Mouse (Mus musculus) layer of hippocampus, adult 9-11 months (tissue): Measurements from ENCODE around the gene Nr2f2.

Experiments used
- DNase-seq: peaks from one replicate; pipeline ENCODE4 v3.0.0; 2022

The Nr2f2 gene

DNA sequence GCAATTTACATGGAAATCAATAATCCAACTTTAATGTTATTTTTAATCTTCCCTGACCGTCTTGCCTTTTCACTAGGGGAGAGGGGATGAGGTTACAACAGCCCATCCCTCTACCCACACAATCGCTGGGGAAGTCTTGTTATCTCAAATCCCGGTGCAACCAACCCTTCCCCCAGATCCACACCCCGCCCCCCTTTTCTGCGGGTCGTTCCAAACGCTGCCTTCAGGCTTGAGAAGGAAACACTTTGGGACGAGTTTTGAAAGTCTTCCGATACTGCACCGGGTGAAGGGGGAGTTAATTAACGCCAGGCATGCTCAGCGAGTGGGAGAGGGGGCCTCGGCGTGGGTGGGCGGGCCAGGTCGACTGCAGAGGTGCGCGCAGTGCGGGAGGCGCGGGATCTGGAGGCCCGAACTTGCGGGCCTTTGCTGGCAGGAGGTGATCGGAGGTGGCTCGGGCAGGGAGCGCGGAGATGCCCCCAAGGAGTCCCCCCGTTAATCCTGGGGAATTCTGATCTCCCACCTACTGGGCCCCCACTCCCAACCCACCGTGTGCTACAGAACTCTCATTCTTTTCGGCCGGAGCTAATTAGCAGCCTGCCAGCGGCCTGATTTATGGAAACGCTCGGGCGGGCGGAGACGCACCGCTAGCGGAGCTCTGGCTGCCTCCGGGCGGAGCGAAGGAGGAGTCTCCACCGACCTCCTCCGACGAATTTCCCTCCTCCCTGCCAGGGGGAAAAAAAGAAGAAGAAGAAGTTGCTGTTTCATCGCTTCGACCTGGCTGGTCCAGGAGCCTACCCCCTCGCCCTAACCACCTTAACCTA is 35.1 kb downstream of the Nr2f2 start:
- no peak for DNase-seq

DNA sequence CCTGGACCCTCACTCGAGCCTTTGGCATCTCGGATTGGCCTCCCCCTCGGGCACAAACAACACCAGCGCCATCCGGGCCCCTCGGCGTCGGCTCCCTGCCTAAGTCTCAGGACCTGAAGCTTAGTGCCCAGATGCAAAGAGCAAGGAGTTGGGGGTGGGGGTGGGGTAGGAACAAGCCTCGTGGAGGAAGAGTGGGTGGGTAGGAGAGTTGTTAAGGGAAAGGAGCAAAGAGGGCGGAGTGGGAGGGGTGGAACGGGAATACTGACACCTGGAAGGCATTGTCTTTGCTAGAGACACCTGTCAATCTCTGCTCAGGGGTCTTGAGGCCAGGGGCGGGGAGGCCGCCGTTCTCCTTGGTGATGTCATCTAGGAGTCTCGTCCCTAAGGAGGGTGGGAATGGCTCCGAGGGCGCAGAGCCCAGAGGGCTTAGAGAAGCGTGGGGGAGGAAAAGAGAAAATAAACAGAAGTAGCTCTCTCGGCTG is 35.7 kb downstream of the Nr2f2 start:
- DNase-seq: no peak

DNA sequence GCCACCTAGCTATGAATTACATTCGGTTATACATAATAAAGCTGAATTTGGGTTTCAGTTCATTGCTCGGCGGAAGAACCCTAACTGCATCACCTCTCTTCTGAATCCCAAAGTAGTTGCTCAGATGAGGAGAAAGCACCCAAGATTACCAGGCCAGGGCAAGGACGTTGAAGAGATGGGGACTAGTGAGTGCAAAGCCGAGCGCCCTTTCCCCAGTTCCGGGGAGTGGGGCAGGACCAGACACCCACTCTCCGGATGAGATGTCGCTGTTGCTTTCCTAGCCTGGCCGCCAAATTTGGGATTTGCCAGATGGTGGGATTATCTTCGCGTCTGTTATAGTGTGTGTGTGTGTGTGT is 36.4 kb downstream of the Nr2f2 start:
- no peak for DNase-seq

DNA sequence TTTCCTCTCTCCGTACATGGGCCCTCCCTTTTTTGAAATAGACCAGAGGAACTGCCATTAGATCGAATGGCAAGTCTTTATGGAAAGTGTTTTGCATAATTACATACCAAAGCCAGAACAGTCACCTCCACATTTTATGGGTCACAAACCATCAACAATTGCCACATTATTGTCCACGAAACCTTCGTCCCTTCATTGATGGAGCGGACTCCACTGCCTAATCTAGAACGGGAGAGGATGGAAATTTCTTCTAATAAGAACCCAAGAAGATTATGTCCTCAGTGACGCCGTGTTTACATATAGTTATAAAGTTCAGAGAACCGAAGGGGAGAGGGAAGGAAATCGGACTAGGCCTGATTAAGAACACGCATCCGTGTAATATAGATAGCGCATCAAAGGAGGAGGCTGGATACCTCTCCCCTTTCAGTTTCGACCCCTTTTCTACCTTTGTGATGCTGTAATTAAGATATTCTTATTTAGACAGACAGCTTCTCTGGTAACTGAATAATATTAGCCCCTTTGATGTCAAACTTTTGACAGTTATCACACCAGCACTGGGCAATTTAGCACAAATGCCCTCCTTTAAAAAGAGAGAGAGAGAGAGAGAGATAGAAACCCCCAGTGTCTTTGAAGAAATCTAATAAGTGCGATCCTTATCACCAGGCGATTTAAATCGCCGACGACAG is 36.9 kb downstream of the Nr2f2 start:
- no peak for DNase-seq

DNA sequence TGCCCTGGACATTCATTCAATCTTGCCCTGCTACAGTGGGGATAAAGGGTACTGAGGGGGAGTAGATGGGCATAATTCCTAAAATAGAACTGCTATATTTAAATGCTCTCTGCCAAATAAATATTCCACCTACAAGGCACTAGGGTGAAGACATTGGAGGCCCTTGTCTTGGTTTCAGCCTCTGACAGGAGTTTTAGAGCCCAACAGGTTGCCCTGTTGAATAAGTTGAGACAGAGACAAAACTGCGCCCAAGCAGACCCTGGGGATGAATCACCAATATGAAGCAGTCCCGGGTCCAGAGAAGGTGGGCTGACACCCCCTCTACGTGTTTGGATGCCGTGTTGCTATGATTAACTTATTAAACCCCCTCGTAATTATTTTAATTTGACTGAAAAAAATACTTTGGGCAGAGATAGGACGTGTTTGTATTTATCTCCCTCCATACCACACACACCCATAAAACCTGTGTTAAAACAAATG is 37.5 kb downstream of the Nr2f2 start:
- DNase-seq: no peak

DNA sequence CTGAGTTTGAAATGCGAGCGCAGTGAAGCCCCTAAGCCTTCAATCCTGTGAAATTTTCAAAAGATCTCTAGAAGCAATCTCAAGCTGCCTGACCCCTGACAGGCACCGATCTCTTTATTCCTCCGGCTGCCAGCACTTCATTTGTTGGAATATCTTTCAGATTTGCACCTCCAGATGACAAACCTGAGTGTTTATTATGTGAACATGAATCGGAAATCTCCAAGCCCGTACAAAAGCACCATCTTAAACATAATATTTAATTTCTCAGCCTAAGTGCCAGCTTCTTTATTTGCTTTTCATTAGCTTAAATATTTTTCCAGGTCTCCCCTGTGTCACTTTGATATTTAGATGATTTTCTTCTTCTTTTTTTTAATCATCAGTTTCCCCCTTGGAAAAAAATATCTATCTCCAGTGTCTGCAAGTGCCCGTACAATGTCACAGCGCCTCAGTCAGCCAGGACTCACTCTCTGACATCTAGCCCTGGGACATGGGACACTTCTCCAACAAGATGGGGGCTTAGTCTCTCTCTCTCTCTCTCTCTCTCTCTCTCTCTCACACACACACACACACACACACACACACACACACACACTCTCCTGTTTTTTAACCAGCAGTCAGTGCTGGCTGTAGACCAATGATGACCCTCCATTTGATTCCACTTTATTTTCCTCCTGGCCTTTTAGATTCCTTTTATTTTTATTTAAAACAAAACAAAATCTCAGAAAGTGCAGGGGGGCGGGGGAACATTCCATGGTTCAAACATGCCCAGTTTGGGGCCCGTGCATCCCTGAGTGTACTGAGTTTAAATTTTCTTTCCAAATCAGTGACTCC is 38.1 kb downstream of the Nr2f2 start:
- DNase-seq: no peak

DNA sequence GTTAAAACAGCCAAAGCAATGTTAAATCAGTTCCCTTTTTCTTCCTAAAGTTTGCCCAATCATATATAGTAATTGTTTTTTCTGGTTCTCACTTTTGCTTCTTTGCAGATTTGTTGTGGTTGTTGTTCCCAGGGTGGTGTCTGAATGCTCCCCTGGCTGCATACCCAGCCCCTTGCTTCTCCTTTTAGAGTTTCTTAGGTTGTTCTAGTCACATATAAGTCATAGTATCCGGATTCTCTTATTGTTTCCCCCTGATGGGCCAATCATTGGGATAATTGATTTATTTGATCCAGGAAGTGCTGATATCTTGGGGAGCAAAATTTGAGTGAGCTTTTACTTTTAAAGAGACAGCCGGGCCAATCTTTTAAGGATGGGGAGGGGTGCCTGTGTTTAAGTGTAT is 39.3 kb downstream of the Nr2f2 start:
- no peak for DNase-seq

DNA sequence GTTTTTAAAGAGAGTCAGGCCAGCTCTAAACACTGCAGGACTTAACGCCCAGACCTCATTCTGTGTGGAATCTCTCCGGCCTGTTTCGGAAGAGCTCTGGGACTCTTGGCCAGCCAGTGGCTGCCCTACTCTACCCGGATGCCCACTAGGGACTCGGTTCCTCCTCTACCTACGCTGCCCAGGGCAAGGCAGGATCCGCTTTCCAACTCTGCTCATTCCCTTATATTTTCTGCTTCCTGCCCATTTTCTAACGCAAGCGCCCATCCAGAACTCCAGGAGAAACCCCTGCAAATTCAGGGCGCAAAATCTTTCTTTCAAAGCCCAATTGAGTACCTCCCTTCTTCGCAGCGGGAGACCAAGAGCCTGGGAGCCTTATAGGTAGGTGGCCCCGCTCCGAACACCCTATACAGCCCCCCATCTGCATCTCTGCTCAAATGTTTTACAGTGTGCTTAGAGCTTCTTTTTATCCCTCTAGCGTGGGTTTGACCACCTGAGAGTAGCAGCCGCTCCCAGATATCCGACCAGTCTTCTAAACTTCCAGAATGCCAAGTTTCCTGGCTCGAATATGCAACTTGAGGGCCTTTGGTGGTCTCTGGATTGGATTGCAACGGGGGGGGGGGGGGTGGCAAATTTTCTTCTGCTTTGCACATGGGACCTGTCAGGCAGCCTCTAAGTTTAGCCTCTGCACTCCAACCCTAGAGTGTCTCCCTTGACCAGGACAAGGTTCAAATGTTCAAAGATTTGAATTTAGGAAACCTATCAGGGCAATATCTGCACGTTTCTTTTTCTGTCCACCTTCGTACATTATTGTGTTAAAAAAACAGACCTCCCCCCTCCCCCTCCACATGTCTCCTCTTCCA is 40.1 kb downstream of the Nr2f2 start:
- no peak for DNase-seq

DNA sequence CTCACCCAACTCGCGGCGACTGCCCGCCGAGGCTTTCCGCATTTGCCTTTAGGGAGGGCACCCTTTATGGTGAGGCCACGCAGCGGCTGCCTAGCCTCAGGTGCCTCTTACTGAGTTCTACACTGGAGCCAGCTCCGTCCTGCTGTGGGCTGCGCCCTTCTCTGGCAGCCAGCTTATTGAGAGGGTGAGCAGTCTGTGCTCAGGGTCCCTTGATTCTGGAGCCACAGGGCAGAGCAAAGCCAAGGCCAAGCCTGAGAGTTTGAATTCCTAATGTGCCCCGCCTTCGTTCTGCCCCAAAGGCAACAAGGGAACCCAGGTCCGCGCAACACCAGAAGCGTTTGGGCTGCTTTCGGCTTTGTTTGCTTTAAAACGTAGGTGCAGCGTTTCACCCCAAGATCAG is 41.2 kb downstream of the Nr2f2 start:
- no peak for DNase-seq

DNA sequence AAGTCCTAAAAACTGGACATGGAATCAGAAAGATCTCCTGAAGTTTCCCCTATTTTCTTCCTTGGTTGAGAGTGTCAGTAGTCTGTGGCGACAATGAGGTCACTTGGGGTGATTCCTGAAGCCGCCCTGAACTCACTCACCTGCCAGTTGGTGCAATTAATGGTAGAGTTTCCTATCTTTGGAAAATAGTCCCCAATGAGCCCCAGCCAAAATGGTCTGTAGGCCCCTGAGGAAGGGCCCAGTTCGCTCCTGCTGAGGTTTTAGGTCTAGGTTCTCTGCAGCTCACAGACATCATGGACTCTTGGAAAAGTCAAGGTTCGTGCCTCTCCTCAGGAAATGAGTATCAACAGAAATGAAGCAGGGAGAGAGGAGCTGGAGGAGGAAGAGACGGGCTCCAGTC is 42.0 kb downstream of the Nr2f2 start:
- DNase-seq: no peak

DNA sequence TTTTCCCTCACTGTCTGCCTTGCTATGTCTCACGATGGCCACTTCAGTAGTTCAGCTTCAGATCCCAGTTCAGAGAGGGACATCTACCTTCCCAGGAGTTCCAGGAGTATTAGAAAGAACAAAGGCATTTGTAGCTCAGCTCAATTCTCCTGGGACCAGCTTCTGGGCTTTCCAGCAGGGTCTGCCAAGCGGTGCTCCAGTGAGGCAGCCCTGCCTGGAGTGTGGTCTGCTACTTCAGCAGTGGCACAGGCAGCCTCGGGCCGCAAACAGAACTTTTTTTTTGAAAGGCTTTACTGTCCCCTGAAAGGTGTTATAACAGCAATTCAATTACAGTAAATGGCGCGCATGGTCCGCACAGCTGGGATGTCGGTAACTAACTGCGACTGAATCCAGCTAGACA is 42.5 kb downstream of the Nr2f2 start:
- DNase-seq: no peak

DNA sequence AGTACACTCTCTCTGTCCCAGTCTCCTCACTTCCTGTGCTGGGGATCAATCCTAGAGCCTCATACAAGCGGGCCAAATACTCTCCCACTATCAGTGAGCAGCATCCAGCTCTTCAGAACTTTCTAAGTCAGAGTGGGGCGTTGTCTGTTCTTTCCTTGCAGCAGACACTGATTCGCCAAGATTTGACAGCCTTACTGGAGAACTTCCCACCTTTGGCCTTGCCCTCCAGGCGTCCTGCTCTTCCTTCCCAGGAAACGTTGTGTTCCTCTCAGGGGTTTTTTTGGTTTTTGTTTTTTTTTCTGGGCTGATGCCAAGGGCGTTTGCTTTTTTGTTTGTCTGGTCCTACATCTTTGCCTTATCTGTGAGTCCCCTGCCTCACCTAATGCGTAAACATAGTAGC is 60.8 kb downstream of the Nr2f2 start:
- DNase-seq: no peak

DNA sequence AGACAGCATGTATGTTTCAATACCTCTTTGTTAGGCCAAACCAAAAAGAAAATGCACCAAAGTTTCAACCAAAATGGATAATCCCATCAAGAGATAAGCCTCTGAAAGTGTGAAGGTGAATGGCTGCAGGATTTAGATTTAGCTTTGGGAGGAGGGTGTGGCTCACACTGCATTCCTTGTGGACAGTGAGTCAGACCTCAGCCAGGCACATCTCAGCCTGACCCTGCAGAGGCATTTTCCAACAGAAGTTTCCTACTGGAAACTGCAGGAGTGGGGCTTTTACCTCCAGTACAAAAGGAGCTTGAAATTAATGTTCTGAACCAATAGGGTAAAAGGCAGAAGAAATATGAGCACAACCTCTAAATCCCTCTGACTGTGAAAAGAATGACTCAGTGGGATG is 62.1 kb downstream of the Nr2f2 start:
- no peak for DNase-seq
